Mouse (Mus musculus) CH12.LX (cell line): ENCODE results near the gene Arl15. TPM values are rescaled to one million over a fixed set of nuclear protein-coding genes. Genes with fewer than 3 reads are reported as not detected.
A peak's percentile ranks its signal among the peaks of the same experiment; 100 is the strongest.

ENCODE experiments used
- DNase-seq: peaks from one replicate; pipeline ENCODE4 v3.0.0-alpha.2; 2013; ENCODE audit errors: extremely low read depth
- H3K27ac ChIP-seq: 2 replicates; pipeline ENCODE4 v1.5.1; 2012; ENCODE audit warnings: low read depth, mild to moderate bottlenecking, control low read depth, moderate library complexity; ENCODE audit not compliant: insufficient read depth
- H3K27me3 ChIP-seq: replicated peaks from 2 replicates; pipeline ENCODE3; 2012; ENCODE audit warnings: inconsistent platforms
- H3K36me3 ChIP-seq, 2 experiments: replicated peaks in 1 of 2; 2 replicates each; pipeline versions ENCODE3 to v1.6.1; 2012; ENCODE audit warnings: inconsistent platforms in 1 of 2, low read length in 1 of 2, mild to moderate bottlenecking in 1 of 2, mixed read lengths in 1 of 2, moderate library complexity in 1 of 2; ENCODE audit not compliant: control insufficient read depth in 1 of 2, insufficient read depth in 1 of 2
- H3K4me1 ChIP-seq, 2 experiments: 2 replicates each; pipeline ENCODE4 v1.6.1; 2012; ENCODE audit warnings: inconsistent platforms in 1 of 2, moderate library complexity in 1 of 2; ENCODE audit not compliant: insufficient read depth in 2 of 2, control insufficient read depth in 1 of 2
- H3K4me2 ChIP-seq: 2 replicates; pipeline ENCODE4 v1.6.1; 2012; ENCODE audit warnings: low read depth, mild to moderate bottlenecking, control low read depth; ENCODE audit not compliant: poor library complexity, insufficient read depth, severe bottlenecking
- H3K4me3 ChIP-seq, 3 experiments: fragments of 150-350 bp in 1 of 3; sonication (generic) in 1 of 3; replicated peaks in 1 of 3; 2 replicates each; pipeline versions ENCODE3 to v1.5.1; 2011 to 2012; ENCODE audit warnings: low read depth in 2 of 3, low read length in 2 of 3, mild to moderate bottlenecking in 2 of 3, moderate library complexity in 2 of 3, control low read depth in 1 of 3, improper control_type of control experiment in 1 of 3, inconsistent platforms in 1 of 3, mixed read lengths in 1 of 3; ENCODE audit not compliant: poor library complexity in 1 of 3
- H3K79me2 ChIP-seq: replicated peaks from 2 replicates; pipeline ENCODE4 v1.6.1; 2012; ENCODE audit warnings: mild to moderate bottlenecking, moderate library complexity; ENCODE audit not compliant: control insufficient read depth, poor library complexity, insufficient read depth, severe bottlenecking; ENCODE audit errors: extremely low read depth
- H3K9ac ChIP-seq: 2 replicates; pipeline ENCODE4 v1.6.1; 2012; ENCODE audit warnings: low read depth, mild to moderate bottlenecking, control low read depth, moderate library complexity; ENCODE audit not compliant: insufficient read depth
- H3K9me3 ChIP-seq: replicated peaks from 2 replicates; pipeline ENCODE3; 2012; ENCODE audit warnings: low read length, inconsistent platforms, mixed read lengths
- CHD1 ChIP-seq: IDR thresholded peaks from 2 replicates; pipeline ENCODE4 v1.6.1; 2012; ENCODE audit warnings: low read depth, low read length, improper control_type of control experiment, inconsistent platforms
- CHD2 ChIP-seq: IDR thresholded peaks from 2 replicates; pipeline ENCODE4 v1.6.1; 2011; ENCODE audit warnings: low read length, improper control_type of control experiment
- CTCF ChIP-seq, 2 experiments: IDR thresholded peaks in 1 of 2; conservative IDR thresholded peaks in 1 of 2; 2 replicates each; pipeline ENCODE4 v1.5.1; 2011 to 2012; ENCODE audit warnings: low read depth in 2 of 2, low read length in 2 of 2, improper control_type of control experiment in 1 of 2, inconsistent platforms in 1 of 2, mild to moderate bottlenecking in 1 of 2, moderate library complexity in 1 of 2
- E2F4 ChIP-seq: IDR thresholded peaks from 2 replicates; pipeline ENCODE4 v1.6.1; 2011; ENCODE audit warnings: low read depth, low read length, improper control_type of control experiment; ENCODE audit not compliant: insufficient replicate concordance
- EP300 ChIP-seq: IDR thresholded peaks from 2 replicates; pipeline ENCODE4 v1.6.1; 2011; ENCODE audit warnings: low read length, improper control_type of control experiment
- GABPA ChIP-seq: IDR thresholded peaks from 2 replicates; pipeline ENCODE4 v1.6.1; 2012; ENCODE audit warnings: low read depth, low read length, improper control_type of control experiment, inconsistent platforms; ENCODE audit not compliant: insufficient replicate concordance
- JUN ChIP-seq: IDR thresholded peaks from 2 replicates; pipeline ENCODE4 v1.6.1; 2011; ENCODE audit warnings: low read depth, mild to moderate bottlenecking, low read length, improper control_type of control experiment, moderate library complexity; ENCODE audit not compliant: insufficient read depth
- JUND ChIP-seq: conservative IDR thresholded peaks from 2 replicates; pipeline ENCODE4 v1.6.1; 2011; ENCODE audit warnings: low read depth, low read length, improper control_type of control experiment
- MAFK ChIP-seq: IDR thresholded peaks from 2 replicates; pipeline ENCODE4 v1.6.1; 2011; ENCODE audit warnings: low read length, improper control_type of control experiment; ENCODE audit not compliant: insufficient replicate concordance
- MAZ ChIP-seq: IDR thresholded peaks from 2 replicates; pipeline ENCODE4 v1.6.1; 2012; ENCODE audit warnings: low read depth, mild to moderate bottlenecking, inconsistent platforms, low read length, improper control_type of control experiment, moderate library complexity
- MEF2A ChIP-seq: IDR thresholded peaks from 2 replicates; pipeline ENCODE4 v1.6.1; 2014; ENCODE audit warnings: low read depth, mild to moderate bottlenecking, inconsistent platforms, low read length, improper control_type of control experiment, borderline replicate concordance
- MXI1 ChIP-seq: IDR thresholded peaks from 2 replicates; pipeline ENCODE4 v1.6.1; 2011; ENCODE audit warnings: mild to moderate bottlenecking, low read depth, low read length, improper control_type of control experiment
- MYC ChIP-seq: IDR thresholded peaks from 2 replicates; pipeline ENCODE4 v1.6.1; 2011; ENCODE audit warnings: low read depth, mild to moderate bottlenecking, improper control_type of control experiment, low read length
- PAX5 ChIP-seq: IDR thresholded peaks from 2 replicates; pipeline ENCODE4 v1.6.1; 2012; ENCODE audit warnings: low read length, inconsistent platforms, mixed read lengths
- POLR2A ChIP-seq: IDR thresholded peaks from 2 replicates; pipeline ENCODE4 v1.6.1; 2011; ENCODE audit warnings: low read depth, mild to moderate bottlenecking, improper control_type of control experiment, low read length
- RAD21 ChIP-seq: IDR thresholded peaks from 2 replicates; pipeline ENCODE4 v1.6.1; 2011; ENCODE audit warnings: low read depth, mild to moderate bottlenecking, low read length, improper control_type of control experiment, moderate library complexity
- SMC3 ChIP-seq: IDR thresholded peaks from 2 replicates; pipeline ENCODE4 v1.6.1; 2011; ENCODE audit warnings: low read depth, low read length, improper control_type of control experiment
- TBP ChIP-seq: conservative IDR thresholded peaks from 2 replicates; pipeline ENCODE4 v1.6.1; 2011; ENCODE audit warnings: low read depth, low read length, improper control_type of control experiment
- TCF12 ChIP-seq: IDR thresholded peaks from 2 replicates; pipeline ENCODE4 v1.6.1; 2014; ENCODE audit warnings: low read depth, mild to moderate bottlenecking, inconsistent platforms, low read length, improper control_type of control experiment
- ZC3H11A ChIP-seq: IDR thresholded peaks from 2 replicates; pipeline ENCODE4 v1.6.1; 2012; ENCODE audit warnings: low read depth, mild to moderate bottlenecking, inconsistent platforms, low read length, improper control_type of control experiment
- dilution Hi-C: fragments of 300-500 bp; cut with MboI; formaldehyde crosslinking; loops from 2 replicates; pipeline ENCODE4 v1.14.3; 2020; ENCODE audit warnings: low sequenced_read_pairs; ENCODE audit not compliant: extremely low pct_unique_long_range_greater_than_20kb, extremely low pct_ligation_motif_present
- in situ Hi-C: fragments of 300-500 bp; cut with MboI; formaldehyde crosslinking; loops from 3 replicates; pipeline ENCODE4 v1.14.3; 2019; ENCODE audit warnings: low sequenced_read_pairs, low pct_ligation_motif_present, low pct_unique_long_range_greater_than_20kb, mixed read lengths
- polyA plus RNA-seq: library from polyadenylated mRNA; unstranded; fragments of >175 nt; gene quantifications from 2 replicates; pipeline ENCODE4 v1.2.1, GENCODE M21; 2012; ENCODE audit warnings: low read depth; ENCODE audit not compliant: insufficient read length
- total RNA-seq, 2 experiments: library from RNA; depleted of rRNA; stranded (reverse); fragments of 300-350 nt in 1 of 2; fragments of >200 nt in 1 of 2; gene quantifications; 2 replicates each; pipeline ENCODE4 v1.2.3; 2012 to 2014

The Arl15 gene
- total and polyA plus RNA-seq, 3 experiments: 2.2 to 5.2 (median 4.8) TPM

DNA sequence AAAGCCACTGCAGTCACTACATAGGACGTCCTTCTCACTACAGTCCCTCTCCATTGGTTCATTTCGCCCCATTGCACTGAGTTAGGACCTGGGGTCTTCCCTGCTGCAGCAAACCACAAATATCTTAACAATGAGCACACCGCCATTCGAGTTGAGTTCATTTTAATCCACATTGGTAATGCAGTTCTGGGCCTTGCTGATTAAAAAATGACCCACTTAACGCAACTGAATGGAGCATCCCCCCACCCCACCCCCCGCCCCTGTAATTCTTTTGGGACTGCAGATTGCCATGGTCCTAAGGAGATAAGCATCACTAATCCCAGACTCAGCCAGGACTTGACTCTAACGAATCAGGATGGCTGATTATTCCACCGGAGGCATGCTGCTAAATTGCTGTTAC lies 280.2 kb downstream of the Arl15 start:
- Histone ChIP-seq H3K9ac (no peak overlapping the region), H3K27me3 (no peaks in the 10 kb centered on the region), H3K36me3 (peaks cover 0 to 8% of the 10 kb centered on the region in 2 experiments), H3K4me1 (no peaks in the 10 kb centered on the region), H3K9me3 (no peaks in the 10 kb centered on the region), H3K79me2 (no peaks in the 10 kb centered on the region), H3K4me2 (no peak overlapping the region), H3K27ac (no peak overlapping the region), H3K4me3 (no peak overlapping the region)
- in situ Hi-C loops (no loop called here), dilution Hi-C loops (no loop called here)
- DNase-seq: no peak
- TF ChIP-seq TCF12 (no peak), MEF2A (no peak), POLR2A (no peak), CTCF (conservative IDR thresholded peaks at IDR 0.05 in 1 of 2, IDR thresholded peaks at IDR 0.05 in 1 of 2; ENCODE audit: low read depth in 2 of 2, low read length in 2 of 2) (no peak), MYC (no peak), MAZ (no peak), TBP (no peak), EP300 (no peak), CHD1 (no peak), MAFK (no peak), PAX5 (no peak), E2F4 (no peak), MXI1 (no peak)

DNA sequence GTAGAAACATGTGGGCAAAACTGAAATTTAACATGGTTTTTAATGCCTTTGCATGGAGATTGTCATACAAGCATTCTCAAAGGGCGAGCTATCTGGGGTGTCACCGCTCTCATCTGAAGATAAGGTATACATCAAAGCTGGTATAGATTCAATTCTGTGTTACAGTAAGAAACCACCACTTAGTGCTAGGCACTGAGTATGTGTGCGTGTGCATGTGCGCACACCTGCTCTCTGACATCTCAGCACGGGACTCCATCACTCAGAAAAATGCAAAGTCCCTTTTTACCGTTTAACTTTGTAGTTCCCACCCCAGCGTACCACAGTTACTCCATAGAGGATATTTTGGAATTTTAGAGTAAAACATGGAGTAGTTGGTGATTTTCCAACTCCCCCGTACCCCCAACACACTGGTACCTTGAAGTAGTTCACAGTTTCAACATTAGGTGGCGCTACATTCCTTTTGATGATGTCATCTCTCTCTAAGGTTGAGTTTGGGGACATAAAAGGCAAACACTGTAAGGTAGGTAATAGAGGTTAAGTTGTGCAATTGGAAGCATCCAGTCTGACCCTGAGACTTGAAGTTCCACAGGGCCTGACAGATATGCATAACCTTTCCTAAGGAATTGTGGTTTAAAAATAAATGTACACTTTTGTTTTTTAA lies 281.5 kb downstream of the Arl15 start:
- Histone ChIP-seq H3K4me3 (no peak overlapping the region), H3K36me3 (peaks cover 0 to 8% of the 10 kb centered on the region in 2 experiments), H3K9ac (no peak overlapping the region), H3K27ac (no peak overlapping the region), H3K9me3 (no peaks in the 10 kb centered on the region), H3K4me2 (no peak overlapping the region), H3K4me1 (no peaks in the 10 kb centered on the region), H3K79me2 (no peaks in the 10 kb centered on the region), H3K27me3 (no peaks in the 10 kb centered on the region)
- dilution Hi-C loops: no loop called here
- peak; percentile 54 for DNase-seq
- TF ChIP-seq TBP (no peak), GABPA (no peak), CHD2 (no peak), CTCF (conservative IDR thresholded peaks at IDR 0.05 in 1 of 2, IDR thresholded peaks at IDR 0.05 in 1 of 2; ENCODE audit: low read depth in 2 of 2, low read length in 2 of 2) (peak; percentile 68 to 82), JUND (peak; percentile 82), JUN (peak; percentile 52), RAD21 (peak; percentile 85), ZC3H11A (peak; percentile 38; the same call in 1 of the 2 replicates), SMC3 (peak; percentile 80), E2F4 (no peak), PAX5 (no peak)
- in situ Hi-C loops: loop anchor here (25.0 kb wide), 2 partner anchors 189 to 411 kb away; no protein-coding TSS in a partner anchor
